ENCODE assay signal across 18 mouse cellular contexts in the genomic region with DNA sequence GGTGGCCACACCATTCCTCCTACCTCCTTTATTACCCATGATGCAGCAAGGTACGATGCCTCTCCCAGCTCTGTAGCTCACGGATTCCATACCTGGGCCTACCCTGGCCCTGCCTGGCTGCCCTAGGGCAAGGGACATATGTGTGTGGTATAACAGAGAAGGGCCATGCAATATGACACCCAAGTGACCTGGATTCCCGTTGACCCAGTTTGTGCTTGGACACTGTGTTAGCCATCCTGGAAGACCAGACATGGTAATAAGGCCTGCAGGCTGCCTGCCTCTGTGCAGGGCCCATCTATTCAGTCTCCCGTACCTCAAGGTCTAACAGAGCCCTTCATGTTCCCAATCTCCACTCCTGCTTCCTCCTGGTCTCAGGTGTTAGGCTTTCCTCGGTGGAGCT.
"Had no signal": no experiment of that assay in that cellular context is flagged by ENCODE, and none has a peak within 500 bp of the region (broad histone marks: within the 10 kb centered on the region; RNA-seq: fewer than 3 reads in every experiment).

No protein-coding gene starts in this region.

- H3K4me2 ChIP-seq: liver, embryonic 13.5 days; midbrain, embryonic 12.5 days; neural tube, embryonic 13.5 days had no signal

- DNase-seq: kidney, adult 9 months; kidney, postnatal 14 days; layer of hippocampus, adult 9-11 months; liver, embryonic 13.5 days; lung, adult 2 months; lung, postnatal 14 days; lung, postnatal 4 days; right cerebral cortex, adult 18-20 months; right cerebral cortex, postnatal 14 days; right cerebral cortex, postnatal 4 days; thymus, adult 2 months; thymus, postnatal 4 days had no signal

- ATAC-seq: midbrain, embryonic 16.5 days had no signal

- H3K4me3 ChIP-seq: layer of hippocampus, adult 2 months; liver, embryonic 13.5 days; midbrain, embryonic 12.5 days; myocyte; neural tube, embryonic 13.5 days had no signal

- H3K27me3 ChIP-seq: neural tube, embryonic 13.5 days had no signal

- H3K27ac ChIP-seq: layer of hippocampus, adult 2 months; liver, embryonic 13.5 days; neural tube, embryonic 13.5 days; stomach, postnatal 0 days had no signal

- H3K9me3 ChIP-seq: neural tube, embryonic 13.5 days had no signal

- H3K36me3 ChIP-seq: liver, embryonic 13.5 days; midbrain, embryonic 12.5 days; neural tube, embryonic 13.5 days had no signal

- H3K9ac ChIP-seq: liver, embryonic 13.5 days; midbrain, embryonic 12.5 days; neural tube, embryonic 13.5 days had no signal
